Mouse (Mus musculus) kidney, postnatal 14 days (tissue): ENCODE measurements around the gene Bcdin3d.
"Not testable (repeated sequence)": the region's sequence is repeated elsewhere in the genome, so short reads cannot be mapped to it uniquely, and the experiment has no call there.

Source experiments
- DNase-seq: peaks from one replicate; pipeline ENCODE4 v3.0.0; 2022; ENCODE audit warnings: mixed read lengths

Gene Bcdin3d

GRCm38 (mm10) chr15:99471677-99472063 is 2.9 kb downstream of the Bcdin3d start:
- DNase-seq: no peak

- DNase-seq: peak; percentile 75
Measured at GRCm38 (mm10) chr15:99470971-99471676, 3.4 kb downstream of the Bcdin3d start.

GRCm38 (mm10) chr15:99470224-99470761 is 4.2 kb downstream of the Bcdin3d start:
- peak; percentile 45 for DNase-seq

GRCm38 (mm10) chr15:99469736-99470135 is 4.8 kb downstream of the Bcdin3d start:
- DNase-seq: no peak

GRCm38 (mm10) chr15:99469067-99469466 is 5.5 kb downstream of the Bcdin3d start:
- DNase-seq: peak; percentile 87

GRCm38 (mm10) chr15:99463194-99463593 is 11.3 kb downstream of the Bcdin3d start:
- DNase-seq: no peak

- peak; percentile 96 for DNase-seq
Measured at GRCm38 (mm10) chr15:99457606-99458401, 16.7 kb downstream of the Bcdin3d start, which contains the start of gene Nckap5l. Gene Nckap5l (minus strand): TSS chr15:99457748.

- DNase-seq: peak; percentile 78
Measured at GRCm38 (mm10) chr15:99456963-99457605, 17.4 kb downstream of the Bcdin3d start.

GRCm38 (mm10) chr15:99456338-99456962 is 18.1 kb downstream of the Bcdin3d start:
- DNase-seq: no peak

- DNase-seq: no peak
Measured at GRCm38 (mm10) chr15:99455415-99455814, 19.1 kb downstream of the Bcdin3d start.

GRCm38 (mm10) chr15:99454585-99455279 is 19.8 kb downstream of the Bcdin3d start:
- no peak for DNase-seq

- no peak for DNase-seq
Measured at GRCm38 (mm10) chr15:99453153-99453900, 21.2 kb downstream of the Bcdin3d start.

GRCm38 (mm10) chr15:99449751-99450280 is 24.7 kb downstream of the Bcdin3d start:
- DNase-seq: no peak

GRCm38 (mm10) chr15:99449131-99449750 is 25.3 kb downstream of the Bcdin3d start:
- peak; percentile 75 for DNase-seq

- not testable (repeated sequence) for DNase-seq
Measured at GRCm38 (mm10) chr15:99446136-99446535, 28.4 kb downstream of the Bcdin3d start.

GRCm38 (mm10) chr15:99445567-99445966 is 29.0 kb downstream of the Bcdin3d start:
- no peak for DNase-seq

GRCm38 (mm10) chr15:99442358-99442757 is 32.2 kb downstream of the Bcdin3d start:
- DNase-seq: no peak

GRCm38 (mm10) chr15:99440816-99441457 is 33.6 kb downstream of the Bcdin3d start:
- no peak for DNase-seq

GRCm38 (mm10) chr15:99440112-99440815 is 34.3 kb downstream of the Bcdin3d start:
- peak; percentile 47 for DNase-seq
